Mouse (Mus musculus): ENCODE results near the gene Fbxw4. TPM values are rescaled to one million over a fixed set of nuclear protein-coding genes. Genes with fewer than 3 reads are reported as not detected.
A peak's percentile ranks its signal among the peaks of the same experiment; 100 is the strongest.

The Fbxw4 gene
- total and polyA plus RNA-seq, 2 experiments from 2014 or later: 3.0 to 43.7 TPM

DNA sequence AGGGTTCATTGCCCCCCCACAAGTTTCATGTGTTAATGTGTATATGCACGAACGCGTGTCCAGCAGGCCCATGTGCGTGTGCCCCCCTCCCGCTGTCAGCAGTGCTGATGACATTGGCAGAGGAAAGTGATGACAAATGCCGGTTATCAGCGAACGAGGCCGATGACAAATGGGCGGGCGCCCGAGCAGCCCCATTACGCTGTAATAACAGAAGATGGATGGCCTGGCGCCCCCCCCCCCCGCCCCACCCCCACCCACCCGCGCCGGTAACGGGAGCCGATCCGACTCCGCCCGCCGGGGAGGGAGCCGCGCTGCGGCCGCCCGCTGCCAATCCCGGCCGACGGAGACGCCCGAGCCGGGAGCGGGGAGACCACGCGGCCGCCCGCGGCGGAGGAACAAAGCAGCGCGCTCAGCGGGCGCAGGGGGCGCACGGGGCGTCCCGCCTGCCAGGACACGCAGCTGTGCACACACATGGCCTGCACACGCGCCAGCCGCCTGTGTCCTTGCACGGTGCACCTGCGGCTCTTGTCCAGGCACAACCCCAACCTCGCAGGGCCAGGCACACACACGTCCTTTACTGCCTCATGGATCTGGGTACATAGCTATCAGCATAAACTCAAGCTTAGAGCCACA, 118.6 kb downstream of the Fbxw4 start:
- no peak for TF ChIP-seq EP300 (IDR thresholded peaks at IDR 0.05; ENCODE audit: low read depth)
- no peak for TF ChIP-seq CTCF (IDR thresholded peaks at IDR 0.05; ENCODE audit: low read depth)
- Histone ChIP-seq H3K9ac (replicated peaks; ENCODE audit: low read depth, low read length) (0 out of 2 replicates have a peak overlapping the region, but pooled peaks have one; percentile 14), H3K4me1 (ENCODE audit: control insufficient read depth, insufficient read depth) (peaks cover 7% of the 10 kb centered on the region; the same call in 1 of the 2 replicates), H3K4me3 (ENCODE audit: low read depth, low read length) (peak overlapping the region; percentile 47), H3K27me3 (ENCODE audit: control insufficient read depth, insufficient read depth, low read length) (peaks cover 51% of the 10 kb centered on the region), H3K9me3 (replicated peaks; ENCODE audit: control insufficient read depth, low read length) (no peaks in the 10 kb centered on the region), H3K36me3 (replicated peaks; ENCODE audit: control insufficient read depth, insufficient read depth, low read length) (no peaks in the 10 kb centered on the region), H3K4me2 (ENCODE audit: low read depth, low read length) (peak overlapping the region; percentile 68), H3K27ac (ENCODE audit: low read depth) (no peak overlapping the region)
- under 1% methylated on average over 32 of the region's 58 CpGs for WGBS
- DNase-seq (ENCODE audit: low spot score) (peak; percentile 49), ATAC-seq (ENCODE audit: insufficient read depth, low read depth) (peak; percentile 25)

DNA sequence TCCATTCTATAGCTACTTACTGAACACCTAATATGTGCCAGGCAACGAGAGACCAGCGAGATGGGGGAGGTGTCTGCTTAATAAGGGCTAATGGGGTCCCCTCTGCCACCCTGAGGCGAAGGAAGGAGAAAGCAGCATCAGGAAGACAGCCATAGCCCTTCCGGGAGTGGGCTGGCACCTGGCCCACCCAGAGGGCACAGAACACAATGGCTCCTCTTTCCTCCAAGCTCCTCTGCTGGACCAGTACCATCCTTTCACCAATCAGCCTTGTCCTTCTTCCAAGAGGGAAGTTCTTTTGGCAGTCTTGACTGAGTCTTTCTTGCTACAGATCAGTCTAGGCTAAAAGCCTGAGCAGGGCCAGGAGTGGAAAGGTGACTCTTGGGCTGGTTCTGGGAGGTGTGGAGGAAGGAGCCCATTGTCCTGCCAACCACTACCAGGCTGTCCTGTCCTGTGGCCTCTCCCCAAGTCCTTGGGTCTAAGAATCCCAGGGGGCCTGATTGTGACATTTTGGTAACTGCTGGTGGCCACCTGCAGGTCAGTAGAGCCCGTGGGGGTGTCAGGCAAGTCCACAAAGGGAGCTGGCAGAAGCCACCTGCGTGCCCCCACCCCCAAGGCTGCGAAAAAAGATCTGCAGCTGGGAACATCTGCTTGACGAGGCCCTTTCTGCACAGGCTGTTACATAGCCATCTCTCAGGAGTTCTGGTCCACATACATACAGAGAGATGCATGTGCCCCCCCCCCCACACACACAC, 119.3 kb downstream of the Fbxw4 start:
- Histone ChIP-seq H3K4me3 (ENCODE audit: low read depth, low read length) (peak overlapping the region; percentile 47; the same call in 1 of the 2 replicates), H3K36me3 (replicated peaks; ENCODE audit: control insufficient read depth, insufficient read depth, low read length) (no peaks in the 10 kb centered on the region), H3K4me1 (ENCODE audit: control insufficient read depth, insufficient read depth) (peaks cover 7% of the 10 kb centered on the region; the same call in 1 of the 2 replicates), H3K4me2 (ENCODE audit: low read depth, low read length) (peak overlapping the region; percentile 68), H3K27ac (ENCODE audit: low read depth) (no peak overlapping the region), H3K9ac (replicated peaks; ENCODE audit: low read depth, low read length) (no peak overlapping the region), H3K9me3 (replicated peaks; ENCODE audit: control insufficient read depth, low read length) (no peaks in the 10 kb centered on the region), H3K27me3 (ENCODE audit: control insufficient read depth, insufficient read depth, low read length) (peaks cover 44% of the 10 kb centered on the region)
- WGBS: 41% methylated on average over 8 of the region's 8 CpGs
- ATAC-seq (ENCODE audit: insufficient read depth, low read depth): no peak
- no peak for DNase-seq (ENCODE audit: low spot score)
- no peak for TF ChIP-seq EP300 (IDR thresholded peaks at IDR 0.05; ENCODE audit: low read depth)
- no peak for TF ChIP-seq CTCF (IDR thresholded peaks at IDR 0.05; ENCODE audit: low read depth)

DNA sequence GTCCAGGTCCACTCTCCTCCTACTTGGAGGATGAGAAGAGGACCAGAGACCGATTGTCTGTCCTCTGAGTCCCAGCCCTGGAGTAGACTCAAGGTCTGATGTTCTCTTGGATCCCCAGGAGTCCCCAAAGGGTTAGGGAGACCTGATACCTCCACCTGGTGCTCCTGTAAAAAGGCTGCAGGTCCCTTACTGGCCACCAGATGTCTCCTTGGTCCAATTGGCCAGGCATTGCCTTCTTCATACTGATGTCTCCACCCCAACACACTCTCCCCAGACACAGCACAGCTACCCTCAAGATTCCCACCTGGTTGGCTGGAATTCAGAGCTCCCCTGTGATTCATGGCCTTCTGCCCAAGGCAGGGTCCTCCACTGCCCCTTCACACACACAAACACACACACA, 122.6 kb downstream of the Fbxw4 start:
- Histone ChIP-seq H3K27ac (ENCODE audit: low read depth) (no peak overlapping the region), H3K4me1 (ENCODE audit: control insufficient read depth, insufficient read depth) (peaks cover 7% of the 10 kb centered on the region; the same call in 1 of the 2 replicates), H3K9ac (replicated peaks; ENCODE audit: low read depth, low read length) (no peak overlapping the region), H3K36me3 (replicated peaks; ENCODE audit: control insufficient read depth, insufficient read depth, low read length) (no peaks in the 10 kb centered on the region), H3K27me3 (ENCODE audit: control insufficient read depth, insufficient read depth, low read length) (peaks cover 24% of the 10 kb centered on the region), H3K4me3 (ENCODE audit: low read depth, low read length) (no peak overlapping the region), H3K4me2 (ENCODE audit: low read depth, low read length) (no peak overlapping the region), H3K9me3 (replicated peaks; ENCODE audit: control insufficient read depth, low read length) (no peaks in the 10 kb centered on the region)
- TF ChIP-seq EP300 (IDR thresholded peaks at IDR 0.05; ENCODE audit: low read depth) (no peak), CTCF (IDR thresholded peaks at IDR 0.05; ENCODE audit: low read depth) (peak; percentile 68)
- ATAC-seq (ENCODE audit: insufficient read depth, low read depth) (no peak), DNase-seq (ENCODE audit: low spot score) (no peak)
- WGBS: 41% methylated on average over 1 of the region's 1 CpGs

DNA sequence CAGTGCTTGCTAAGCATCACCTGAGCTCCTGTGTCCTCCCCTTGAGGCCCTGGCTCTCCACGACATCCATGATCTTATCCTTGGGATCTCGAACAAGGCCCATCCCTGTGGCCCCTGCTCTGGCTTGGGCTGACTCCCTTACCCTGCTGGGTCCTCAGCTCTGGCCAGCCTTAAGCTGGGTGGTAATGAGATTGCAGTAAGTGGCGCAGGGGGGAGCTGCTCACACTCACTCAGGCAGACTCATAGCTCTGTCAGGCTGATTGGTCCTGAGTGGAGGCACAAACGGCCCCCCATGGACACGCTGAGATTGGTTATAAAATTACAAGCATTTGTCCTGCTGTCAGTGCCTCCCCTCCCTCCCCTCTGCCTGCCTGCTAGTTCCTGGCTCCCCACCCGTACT, 124.2 kb downstream of the Fbxw4 start:
- H3K4me1 ChIP-seq (ENCODE audit: control insufficient read depth, insufficient read depth): 0 out of 2 replicates have a peak, but pooled peaks cover 2% of the 10 kb centered on the region
- H3K27me3 ChIP-seq (ENCODE audit: control insufficient read depth, insufficient read depth, low read length): 0 out of 2 replicates have a peak, but pooled peaks cover 13% of the 10 kb centered on the region
- ATAC-seq (ENCODE audit: insufficient read depth, low read depth) (no peak), DNase-seq (ENCODE audit: low spot score) (no peak)
- no peaks in the 10 kb centered on the region for H3K36me3 ChIP-seq (replicated peaks; ENCODE audit: control insufficient read depth, insufficient read depth, low read length)
- no peaks in the 10 kb centered on the region for H3K9me3 ChIP-seq (replicated peaks; ENCODE audit: control insufficient read depth, low read length)
- H3K27ac ChIP-seq (ENCODE audit: low read depth): no peak overlapping the region
- H3K4me2 ChIP-seq (ENCODE audit: low read depth, low read length): no peak overlapping the region
- WGBS: 42% methylated on average over 6 of the region's 6 CpGs
- H3K4me3 ChIP-seq (ENCODE audit: low read depth, low read length): no peak overlapping the region
- H3K9ac ChIP-seq (replicated peaks; ENCODE audit: low read depth, low read length): no peak overlapping the region
- no peak for TF ChIP-seq EP300 (IDR thresholded peaks at IDR 0.05; ENCODE audit: low read depth)
- TF ChIP-seq CTCF (IDR thresholded peaks at IDR 0.05; ENCODE audit: low read depth): no peak

DNA sequence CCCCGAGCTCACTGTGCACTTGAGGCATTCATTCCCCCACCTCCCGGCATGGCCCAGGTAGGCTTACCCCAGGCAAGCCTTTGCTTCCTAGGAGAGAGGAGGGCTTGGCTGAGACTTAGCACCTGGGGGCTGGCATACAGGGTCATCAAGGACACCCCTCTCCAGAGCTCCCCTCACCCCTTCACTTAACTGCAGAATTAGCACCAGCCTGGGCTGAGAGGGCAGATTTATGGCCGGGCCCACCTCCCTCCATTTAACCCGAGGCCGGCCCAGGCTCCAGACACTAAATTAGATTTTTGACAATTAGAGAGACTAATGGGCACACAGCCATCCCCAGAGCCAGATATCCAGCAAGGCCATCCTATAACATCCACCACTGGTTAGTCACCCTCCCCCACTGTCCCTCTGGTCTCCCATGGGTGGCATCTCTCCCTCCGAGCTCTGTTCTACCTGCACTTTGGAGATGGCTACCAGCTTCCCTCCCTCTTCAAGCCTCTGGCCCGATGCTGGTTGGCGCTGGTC, 124.8 kb downstream of the Fbxw4 start:
- no peak overlapping the region for H3K9ac ChIP-seq (replicated peaks; ENCODE audit: low read depth, low read length)
- ATAC-seq (ENCODE audit: insufficient read depth, low read depth) (no peak), DNase-seq (ENCODE audit: low spot score) (no peak)
- H3K4me3 ChIP-seq (ENCODE audit: low read depth, low read length): no peak overlapping the region
- H3K4me1 ChIP-seq (ENCODE audit: control insufficient read depth, insufficient read depth): peaks cover 8% of the 10 kb centered on the region; the same call in 1 of the 2 replicates
- no peak overlapping the region for H3K4me2 ChIP-seq (ENCODE audit: low read depth, low read length)
- no peak for TF ChIP-seq EP300 (IDR thresholded peaks at IDR 0.05; ENCODE audit: low read depth)
- no peak for TF ChIP-seq CTCF (IDR thresholded peaks at IDR 0.05; ENCODE audit: low read depth)
- 61% methylated on average over 8 of the region's 8 CpGs for WGBS
- no peak overlapping the region for H3K27ac ChIP-seq (ENCODE audit: low read depth)
- H3K36me3 ChIP-seq (replicated peaks; ENCODE audit: control insufficient read depth, insufficient read depth, low read length): no peaks in the 10 kb centered on the region
- H3K27me3 ChIP-seq (ENCODE audit: control insufficient read depth, insufficient read depth, low read length): 0 out of 2 replicates have a peak, but pooled peaks cover 6% of the 10 kb centered on the region
- H3K9me3 ChIP-seq (replicated peaks; ENCODE audit: control insufficient read depth, low read length): no peaks in the 10 kb centered on the region
